Mouse (Mus musculus) yolk sac, embryonic 10.5 days (tissue): Measurements from ENCODE around the gene Metap1d.
A peak's percentile ranks its signal among the peaks of the same experiment; 100 is the strongest.

Experiments
- DNase-seq: peaks from one replicate; pipeline ENCODE4 v3.0.0-alpha.2; 2017; ENCODE audit warnings: low spot score

Gene Metap1d

DNA sequence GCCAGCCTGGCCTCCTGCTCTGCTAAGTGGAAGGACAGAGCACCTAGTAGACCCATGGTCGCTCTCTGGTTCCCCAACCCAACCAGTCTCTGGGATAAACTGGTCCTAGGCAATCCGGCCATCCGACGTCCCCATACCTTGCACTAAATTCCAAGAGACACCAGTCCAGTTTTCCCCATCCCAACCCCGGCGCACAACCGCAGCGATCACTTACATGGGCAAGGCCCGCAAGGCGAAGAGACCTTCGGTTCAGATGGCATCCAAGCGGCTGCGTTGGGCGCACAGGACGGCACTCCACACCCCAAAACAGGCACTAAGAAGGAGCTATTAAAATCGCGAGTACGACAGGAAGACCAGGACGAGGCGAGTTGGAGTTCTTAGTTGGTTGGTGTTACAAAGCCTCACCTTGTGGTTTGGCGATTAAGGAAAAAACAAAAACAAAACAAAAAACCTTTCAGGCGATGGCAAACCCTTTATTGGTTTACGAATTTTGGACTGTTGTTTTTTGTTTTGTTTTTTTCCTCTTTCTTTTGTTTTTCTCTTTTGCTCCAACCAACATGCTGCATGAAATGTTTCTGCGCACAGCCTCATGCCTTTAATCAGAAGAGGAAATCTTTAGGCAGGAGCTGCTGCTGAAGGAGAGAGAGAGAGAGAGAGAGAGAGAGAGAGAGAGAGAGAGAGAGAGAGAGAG is 74.4 kb downstream of the Metap1d start:
- no peak for DNase-seq

DNA sequence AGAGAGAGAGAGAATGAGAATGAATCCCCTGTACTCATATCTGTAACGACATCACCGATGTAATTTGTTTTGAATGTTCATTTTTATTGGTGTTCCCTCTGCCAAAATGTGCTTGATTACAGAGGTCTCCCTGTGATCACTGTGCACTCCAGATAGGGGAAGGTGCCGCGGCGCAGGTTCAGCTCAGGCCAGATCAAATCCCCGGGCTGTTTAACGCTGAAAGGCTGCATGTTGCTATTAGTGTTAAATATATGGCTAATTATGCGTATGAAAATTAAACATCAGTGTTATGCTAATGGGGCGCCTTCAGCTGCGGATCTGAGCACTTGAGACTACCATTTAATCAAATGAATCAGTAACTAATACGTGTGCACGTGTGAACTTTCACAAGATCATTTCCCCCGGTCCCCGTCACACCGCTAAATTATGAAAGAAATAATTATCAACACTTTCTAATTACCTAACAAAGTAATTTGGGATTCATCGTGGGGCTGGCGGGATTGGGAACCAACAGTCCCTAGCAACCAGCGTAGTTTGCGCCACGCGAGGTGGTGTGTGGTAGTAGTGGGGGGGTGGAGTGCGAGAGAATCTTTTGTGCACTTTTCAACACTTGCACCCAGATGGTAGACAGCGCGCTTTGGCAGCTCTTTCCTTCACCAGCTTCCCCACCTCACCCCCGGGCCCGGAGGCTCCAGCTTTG is 75.1 kb downstream of the Metap1d start, which contains the start of gene Dlx1:
Dlx1 (plus strand) TSS at position 100 of the 700 bp plus-strand sequence.
- no peak for DNase-seq

DNA sequence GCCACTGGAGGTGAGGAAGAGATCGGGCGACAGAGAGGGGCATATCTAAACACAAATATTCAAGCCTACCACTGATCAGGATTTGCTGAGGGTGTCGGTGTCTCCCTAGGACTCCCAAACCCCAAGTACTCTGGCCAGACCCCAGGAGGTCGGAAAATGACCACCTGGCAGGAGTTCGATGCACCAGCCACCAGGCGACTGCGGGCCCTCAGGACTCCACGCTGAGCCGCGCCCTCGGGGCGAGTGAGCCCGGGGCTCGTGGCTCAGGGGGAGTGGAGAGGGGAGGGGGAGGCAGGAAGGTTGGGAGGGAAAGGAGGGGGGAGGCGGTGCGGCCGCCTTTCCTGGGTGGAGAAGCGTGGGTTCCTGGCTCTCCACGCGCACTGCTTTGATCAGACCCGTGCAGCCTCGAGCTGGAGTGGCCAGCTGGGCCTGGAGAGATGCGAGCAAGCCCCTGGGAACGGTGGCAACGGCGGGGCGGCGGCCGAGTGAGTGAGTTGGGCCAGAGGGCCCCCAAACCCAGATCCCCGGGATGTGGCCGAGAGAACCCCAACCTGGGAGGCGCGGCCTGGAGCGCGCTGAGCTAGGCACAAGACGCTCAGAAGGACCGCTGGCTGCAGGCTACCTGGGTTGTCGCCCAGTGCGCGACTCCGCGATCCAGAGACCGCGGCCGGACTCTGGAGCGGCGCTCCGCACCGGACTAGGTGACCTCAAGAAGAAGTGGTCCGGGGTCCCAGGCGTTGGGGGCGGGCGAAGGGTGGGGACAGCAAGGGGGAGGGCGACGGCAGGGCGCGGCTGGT is 75.8 kb downstream of the Metap1d start:
- no peak for DNase-seq

DNA sequence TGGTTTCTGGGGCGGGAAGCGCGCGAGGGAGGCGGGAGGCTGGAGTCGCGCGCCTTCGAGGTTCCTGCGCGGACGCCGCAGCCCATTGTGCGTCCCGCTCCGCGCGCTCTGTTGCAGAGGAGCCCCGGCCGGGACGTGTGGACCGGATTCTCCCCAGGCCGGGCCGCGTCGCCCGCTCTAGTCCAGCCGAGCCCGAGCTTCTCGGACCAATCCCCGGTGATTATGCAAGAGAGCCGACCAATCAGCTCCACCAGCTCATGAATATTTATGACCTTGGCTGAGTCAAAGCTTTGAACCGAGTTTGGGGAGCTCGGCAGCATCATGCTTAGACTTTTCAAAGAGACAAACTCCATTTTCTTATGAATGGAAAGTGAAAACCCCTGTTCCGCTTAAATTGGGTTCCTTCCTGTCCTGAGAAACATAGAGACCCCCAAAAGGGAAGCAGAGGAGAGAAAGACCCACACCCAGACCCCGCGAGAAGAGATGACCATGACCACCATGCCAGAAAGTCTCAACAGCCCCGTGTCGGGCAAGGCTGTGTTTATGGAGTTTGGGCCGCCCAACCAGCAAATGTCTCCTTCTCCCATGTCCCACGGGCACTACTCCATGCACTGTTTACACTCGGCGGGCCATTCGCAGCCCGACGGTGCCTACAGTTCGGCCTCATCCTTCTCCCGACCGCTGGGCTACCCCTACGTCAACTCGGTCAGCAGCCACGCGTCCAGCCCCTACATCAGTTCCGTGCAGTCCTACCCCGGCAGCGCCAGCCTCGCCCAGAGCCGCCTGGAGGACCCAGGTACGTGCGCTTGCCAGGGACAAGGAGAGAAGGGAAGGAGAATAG is 76.7 kb downstream of the Metap1d start:
- peak; percentile 87 for DNase-seq

DNA sequence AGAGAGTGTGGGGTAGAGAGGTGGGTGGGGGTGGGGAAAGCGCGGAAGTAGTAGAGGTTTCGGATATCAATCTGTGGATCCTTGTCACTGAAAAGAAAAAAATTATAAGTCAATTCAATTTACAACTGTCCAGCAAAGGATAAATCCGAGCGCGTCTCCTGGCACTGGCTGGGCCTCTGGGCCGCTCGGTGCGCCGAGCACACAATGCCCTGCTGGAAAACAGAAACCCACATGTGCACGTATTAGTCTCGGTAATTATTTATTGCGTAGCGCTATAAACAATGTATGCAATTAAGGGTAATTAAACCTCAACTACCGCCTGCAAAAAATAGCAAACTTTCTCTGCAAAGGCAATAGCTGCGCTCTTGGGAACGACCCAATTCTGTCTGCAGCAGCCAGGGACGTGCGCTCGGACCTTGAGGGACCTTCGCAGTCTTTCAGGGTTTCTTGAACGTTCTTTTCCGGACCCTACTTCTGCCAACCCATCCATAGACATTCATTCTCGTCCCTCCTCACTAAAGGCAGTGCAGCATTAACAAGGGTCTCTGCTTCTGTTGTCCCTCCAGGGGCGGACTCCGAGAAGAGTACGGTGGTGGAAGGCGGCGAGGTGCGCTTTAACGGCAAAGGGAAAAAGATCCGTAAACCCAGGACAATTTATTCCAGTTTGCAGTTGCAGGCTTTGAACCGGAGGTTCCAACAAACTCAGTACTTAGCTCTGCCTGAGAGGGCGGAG is 77.5 kb downstream of the Metap1d start:
- DNase-seq: no peak

DNA sequence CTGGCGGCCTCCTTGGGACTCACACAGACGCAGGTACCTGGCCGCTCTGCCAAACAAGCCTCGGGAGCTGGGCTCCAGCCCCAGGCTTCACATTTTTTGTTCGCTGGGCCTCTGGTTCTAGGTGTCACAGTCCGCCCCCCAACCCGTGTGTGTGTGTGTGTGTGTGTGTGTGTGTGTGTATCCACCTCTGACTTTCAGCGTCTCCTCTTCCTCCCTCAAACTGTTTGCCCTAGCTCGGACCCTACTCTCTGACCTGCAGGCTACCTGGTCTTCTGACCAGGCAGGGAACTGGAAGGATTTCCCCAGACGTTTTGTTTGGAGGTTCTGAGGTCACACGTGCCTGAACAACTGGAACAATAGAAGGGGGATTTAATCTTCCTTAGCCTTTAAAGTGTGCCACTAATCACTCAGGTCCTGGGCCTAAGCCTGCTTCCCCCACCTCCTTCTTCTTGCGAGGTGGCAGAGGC is 78.1 kb downstream of the Metap1d start:
- no peak for DNase-seq

DNA sequence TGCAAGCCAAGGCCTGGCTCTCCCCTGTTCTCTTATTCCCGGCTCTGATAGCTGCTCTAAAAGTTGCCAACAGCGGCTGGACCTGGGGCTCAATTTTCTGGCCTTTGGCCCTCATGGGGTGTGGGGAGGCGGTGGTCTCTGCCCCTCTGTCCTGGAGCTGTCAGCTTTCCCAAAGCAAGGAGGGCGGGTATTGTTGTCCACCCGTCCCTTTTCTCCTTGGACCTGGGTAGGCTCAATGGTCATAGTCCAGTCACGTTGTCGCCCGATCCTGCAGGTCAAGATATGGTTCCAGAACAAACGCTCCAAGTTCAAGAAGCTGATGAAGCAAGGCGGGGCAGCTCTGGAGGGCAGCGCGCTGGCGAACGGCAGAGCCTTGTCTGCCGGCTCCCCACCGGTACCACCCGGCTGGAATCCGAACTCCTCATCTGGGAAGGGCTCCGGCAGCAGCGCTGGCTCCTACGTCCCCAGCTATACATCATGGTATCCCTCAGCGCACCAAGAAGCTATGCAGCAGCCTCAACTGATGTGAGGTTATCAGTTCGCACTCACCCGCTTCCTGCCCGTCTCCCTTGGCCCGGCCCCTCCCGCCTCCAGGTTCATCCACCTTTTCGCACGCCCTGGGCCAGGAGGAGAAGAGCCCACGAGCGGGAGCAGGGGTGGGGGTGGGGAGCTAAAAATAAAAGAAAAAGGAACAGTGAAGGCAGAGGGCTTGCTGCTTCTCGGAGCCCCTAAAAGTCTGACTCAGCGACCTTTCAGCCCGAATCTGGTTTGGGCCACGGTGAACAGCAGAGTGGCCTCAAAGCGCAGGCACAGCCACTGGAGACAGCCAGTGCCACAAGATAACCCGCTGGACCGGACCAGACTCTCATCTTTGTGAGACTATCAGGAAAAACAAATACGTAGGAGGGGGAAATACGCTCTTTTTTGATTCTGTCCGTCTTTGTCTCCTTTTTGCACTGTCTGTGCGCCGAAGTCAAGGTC is 79.2 kb downstream of the Metap1d start:
- no peak for DNase-seq

DNA sequence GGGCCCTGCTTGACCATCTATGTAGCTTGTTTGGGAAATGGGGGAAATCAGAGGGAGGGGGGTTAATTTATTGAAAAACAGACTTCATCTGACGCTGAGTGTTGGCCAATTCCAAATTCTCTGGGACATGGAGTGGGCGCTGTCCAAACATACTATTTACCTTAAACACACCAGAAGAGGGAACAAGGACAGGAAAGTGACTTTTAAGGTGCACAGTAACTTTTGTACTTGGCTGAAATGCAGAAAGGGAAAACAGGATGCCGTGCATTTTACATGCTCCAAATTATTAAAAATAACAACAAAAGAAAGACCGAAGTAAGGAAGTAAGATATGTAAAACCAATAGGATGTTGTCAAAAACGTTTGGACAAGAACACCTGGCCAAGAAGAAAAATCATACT is 80.0 kb downstream of the Metap1d start:
- DNase-seq: no peak

DNA sequence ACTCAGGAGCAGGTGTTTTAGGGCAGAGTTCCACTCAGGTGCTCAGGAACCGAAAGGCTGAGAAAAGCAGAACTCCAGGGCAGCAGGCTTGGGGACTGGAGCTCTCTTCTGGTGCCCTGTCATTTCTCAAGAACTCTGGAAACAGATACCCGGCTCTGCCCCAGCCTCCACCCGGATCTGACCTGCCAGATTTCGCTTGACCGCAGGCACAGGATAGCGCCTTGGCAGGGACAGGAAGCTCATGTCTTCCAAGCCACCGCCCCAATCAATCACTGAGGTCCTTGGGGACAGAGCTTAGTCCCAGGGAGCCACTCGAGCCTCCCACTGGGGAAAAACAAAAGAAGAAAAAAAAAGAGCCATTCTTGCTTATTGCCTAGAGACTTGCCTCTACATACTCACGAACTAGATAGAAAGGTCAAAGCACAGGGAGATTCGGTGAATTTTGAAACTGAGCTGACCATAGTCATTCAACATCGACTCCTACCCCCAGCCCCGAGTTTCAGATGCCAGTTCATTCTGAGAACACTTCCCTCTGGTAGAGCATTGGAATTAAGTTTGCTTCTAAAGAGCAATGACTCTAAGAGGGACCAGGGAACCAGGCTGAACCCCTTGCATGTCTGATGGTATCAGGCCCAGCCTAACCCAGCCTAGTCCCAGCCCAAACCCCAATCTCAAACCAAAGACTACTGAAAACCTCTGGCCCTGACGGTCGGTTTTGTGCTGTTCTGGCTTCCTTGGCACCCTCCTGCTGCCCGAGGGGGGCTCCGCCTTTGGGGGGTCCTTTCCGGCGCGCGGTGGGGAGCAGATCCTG is 81.4 kb downstream of the Metap1d start:
- DNase-seq: no peak

DNA sequence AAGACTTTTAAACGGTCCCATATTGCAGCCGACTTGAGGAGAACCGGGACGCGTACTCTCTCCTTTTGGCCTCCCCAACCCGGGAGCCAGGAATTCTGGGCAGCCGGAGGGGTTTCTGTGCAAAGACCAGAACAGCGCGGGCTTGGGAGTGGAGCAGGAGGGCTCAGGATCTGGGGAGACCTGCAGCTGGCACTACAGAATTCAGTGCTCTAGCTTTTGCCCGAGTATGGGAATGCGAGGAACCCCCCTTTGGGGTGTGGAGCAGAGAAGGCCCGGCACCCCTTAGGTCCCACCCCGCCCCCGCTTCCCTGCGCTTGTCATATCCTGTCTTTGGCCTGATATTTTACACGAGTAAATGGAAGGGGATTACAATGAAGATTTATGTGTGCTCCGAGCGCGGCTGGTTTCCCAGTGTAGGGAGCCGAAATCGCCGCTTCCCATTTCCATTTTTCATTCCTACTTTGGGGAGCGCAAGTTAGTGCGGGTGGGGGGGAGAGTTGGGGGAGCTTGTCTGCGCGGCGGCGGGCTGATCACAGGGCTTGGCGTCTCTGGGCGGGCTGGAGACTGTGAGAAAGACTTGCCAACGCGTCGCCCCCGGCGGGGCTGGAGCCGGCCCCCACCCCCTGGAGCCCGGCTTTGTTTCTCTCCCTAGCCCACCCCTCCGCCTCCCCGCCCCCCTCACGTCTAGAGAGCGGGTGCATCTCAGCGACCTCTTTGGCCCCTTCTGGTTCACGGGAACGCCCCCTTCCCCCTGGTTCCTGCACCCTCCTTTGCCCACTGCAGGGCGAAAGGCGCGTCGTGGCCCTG is 87.7 kb downstream of the Metap1d start:
- no peak for DNase-seq

DNA sequence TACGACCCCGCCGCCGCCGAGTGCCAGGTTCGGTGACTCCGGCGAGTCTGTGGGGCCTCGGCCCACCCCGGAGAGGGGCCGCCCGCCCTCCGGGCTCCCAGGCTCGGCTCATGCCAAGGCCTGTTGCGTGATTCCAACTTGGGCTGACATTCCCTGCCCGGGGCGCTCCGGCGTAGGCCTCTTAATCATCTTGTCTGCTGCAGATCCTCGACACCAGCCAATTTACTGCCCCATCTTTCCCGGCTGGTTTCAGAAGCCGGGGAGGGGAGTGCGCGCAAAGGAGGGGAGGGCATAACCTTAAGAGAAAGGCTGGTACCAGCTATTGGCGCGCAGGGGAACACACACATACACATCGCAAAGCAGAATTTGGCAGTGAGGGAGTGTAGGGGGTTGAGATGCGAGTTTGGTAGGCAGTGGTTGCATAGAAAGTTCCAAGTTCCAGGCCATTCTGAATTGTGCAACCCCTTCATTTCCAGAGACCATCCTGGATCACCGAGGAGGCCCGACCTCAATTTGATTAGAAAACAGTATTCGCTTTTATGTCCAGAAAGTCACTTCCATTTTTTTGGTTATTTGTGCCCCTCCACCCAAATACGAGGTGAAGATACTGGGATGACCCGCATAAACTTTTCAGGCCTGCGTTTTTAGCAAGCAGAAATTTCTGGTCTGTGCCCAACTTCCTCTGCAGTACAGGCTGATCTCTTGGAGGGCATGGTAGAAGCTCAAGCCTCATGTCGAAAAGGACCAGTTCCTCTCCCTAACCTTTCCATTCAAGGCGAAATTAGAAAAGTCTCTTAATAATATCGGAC is 88.5 kb downstream of the Metap1d start:
- DNase-seq: no peak

DNA sequence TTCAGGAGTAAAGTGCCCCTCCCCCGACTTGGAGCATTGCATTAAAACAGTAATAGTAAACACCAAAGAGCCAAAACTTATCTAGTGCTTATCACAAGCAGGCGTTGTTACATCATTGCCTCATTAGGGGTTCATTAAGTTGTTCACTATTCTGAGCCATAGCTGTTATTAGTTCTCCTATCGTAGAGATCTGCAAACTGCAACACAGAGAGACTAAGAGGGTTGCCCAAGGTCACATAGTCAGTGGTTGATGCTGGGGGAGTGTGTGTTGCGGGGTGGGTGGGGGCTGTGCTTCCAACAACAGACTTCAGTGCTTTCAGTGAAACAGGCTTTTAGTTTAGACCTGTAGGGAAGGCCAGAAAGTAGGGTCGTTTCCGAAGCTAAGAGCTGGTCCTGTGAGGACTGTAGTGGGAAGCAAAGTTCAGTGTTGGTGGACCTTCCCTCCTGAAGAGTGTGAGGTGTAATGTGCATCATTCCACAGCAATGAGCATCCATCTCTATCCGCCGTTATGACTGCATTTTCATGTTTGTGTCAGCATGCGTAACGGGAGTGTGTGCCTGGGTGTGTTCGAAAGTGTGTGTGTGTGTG is 89.2 kb downstream of the Metap1d start:
- DNase-seq: no peak

DNA sequence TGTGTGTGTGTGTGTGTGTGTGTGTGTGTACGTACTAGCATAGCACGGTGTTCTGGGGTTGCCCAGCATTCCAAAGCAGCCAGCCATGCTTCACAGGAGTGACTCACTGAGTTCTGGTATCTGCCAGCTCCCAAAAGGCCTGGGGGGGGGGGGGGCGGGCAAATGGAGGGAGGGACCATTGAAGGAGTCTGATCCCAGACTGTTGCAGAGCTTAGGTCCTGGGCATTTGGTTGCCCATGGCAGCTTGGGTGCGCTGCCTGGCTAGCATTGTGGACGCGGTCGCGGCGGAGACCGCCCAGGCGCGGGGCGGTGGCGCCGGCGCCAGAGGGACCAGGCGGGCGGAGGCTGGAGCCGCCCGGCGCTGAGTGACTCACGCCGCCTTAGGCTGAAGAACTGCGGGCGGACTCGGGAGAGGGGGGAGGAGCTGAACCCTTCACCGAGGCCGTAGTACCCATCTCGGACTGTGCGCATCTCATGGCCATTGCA is 89.8 kb downstream of the Metap1d start:
- no peak for DNase-seq

DNA sequence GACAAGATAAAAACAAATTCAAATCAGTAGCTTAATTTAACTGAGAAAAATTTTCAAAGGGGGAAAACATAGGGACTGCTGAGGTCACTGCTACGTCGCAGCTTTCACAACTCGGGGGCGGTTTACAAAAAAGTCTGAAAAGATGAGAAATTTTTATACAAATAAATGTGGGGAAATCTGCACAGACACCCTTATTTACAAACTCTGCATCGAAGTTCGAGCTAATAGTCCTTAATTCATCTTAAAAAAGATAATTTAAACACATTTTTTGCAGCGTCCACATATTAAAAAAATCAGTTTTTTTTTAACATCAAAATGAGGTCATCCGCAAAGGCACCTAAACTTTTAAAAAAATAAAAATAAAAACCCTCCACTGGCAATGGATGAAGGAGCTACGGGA is 90.5 kb downstream of the Metap1d start:
- no peak for DNase-seq

DNA sequence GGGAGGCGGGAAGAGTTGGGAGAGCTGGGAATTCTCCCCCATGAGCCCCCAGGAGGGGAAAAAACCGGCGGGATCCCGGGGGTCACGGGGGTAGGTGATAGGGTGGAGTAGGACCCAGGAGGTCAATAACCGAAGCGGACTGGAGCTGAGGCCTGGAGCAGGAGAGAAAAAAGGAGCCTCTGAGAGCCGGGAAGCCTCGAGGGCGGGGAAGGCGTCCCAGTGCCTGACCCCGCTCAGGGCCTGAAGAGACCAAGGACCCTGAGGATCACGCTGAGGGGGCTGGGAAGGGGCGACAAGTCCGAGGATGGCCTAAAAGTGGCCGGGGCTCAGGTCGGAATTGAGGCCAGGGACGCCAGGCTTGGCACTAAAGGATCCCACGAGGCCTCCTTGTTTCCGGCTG is 90.9 kb downstream of the Metap1d start:
- DNase-seq: no peak

DNA sequence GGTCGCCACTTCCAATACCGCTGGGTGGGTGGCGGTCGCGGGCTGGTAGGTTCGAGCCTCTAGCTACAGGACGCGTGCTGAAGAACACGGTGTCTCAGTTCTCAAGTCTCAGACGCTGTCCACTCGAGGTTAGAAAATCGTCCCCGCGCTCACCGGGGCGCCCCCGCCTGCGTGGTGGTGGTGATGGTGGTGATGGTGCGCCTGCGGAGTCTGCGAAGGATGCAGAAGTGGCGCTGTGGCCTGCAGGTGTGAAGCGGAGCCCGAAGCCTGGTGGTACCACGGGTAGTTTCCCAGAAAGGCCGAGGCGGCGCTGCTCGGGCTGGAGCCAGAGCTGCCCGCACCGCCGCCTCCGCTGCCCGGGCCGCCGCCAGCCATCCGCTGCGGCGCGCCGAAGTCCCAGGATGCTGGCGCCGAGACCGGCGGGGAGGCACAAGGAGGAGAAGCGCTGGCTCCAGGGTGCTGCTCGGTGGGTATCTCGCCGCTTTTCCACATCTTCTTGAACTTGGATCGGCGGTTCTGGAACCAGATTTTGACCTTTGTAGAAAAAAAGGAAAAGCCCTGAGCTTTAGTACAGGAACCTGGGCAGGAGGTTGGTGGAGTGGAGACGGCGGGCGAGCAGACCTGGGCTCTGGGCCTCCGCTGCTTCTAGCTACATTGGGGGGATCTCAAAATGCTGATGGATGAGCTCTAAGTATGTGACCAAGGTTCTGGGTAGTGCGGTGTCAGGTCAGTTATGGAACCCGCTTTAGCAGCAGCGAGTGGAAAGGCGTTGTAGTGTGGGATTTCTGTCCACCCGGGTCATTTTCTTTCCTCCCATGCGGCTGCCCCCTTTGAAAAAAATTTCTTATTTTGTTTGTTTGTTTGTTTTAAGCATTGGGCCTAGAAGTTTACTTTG is 91.6 kb downstream of the Metap1d start:
- no peak for DNase-seq
